Mouse (Mus musculus): ENCODE results near the gene Myo5c. TPM values are rescaled to one million over a fixed set of nuclear protein-coding genes. Genes with fewer than 3 reads are reported as not detected.

Myo5c gene
- total RNA-seq (2021): 1 to 10 TPM; 5.9 to 9.6 TPM
- long read RNA-seq, experiment 1, partial matches to known transcripts: 2 of 3 reads
- long read RNA-seq, experiment 1, other reads (novel, unspliced or antisense): 1 of 3 reads
- long read RNA-seq, experiment 2, partial matches to known transcripts: 2 of 6 reads
- long read RNA-seq, experiment 2, other reads (novel, unspliced or antisense): 4 of 6 reads

- intact Hi-C loops (cut with DNase I; ENCODE audit: low total_unique reads): no loop called here
Observed at GRCm38 (mm10) chr9:75231841-75232746, at the start of gene Myo5c. Myo5c (plus strand) TSS chr9:75232020.

GRCm38 (mm10) chr9:75187646-75188260 is 44.1 kb upstream of the Myo5c start:
- DNase-seq: no peak
- intact Hi-C loops (cut with DNase I; ENCODE audit: low total_unique reads): no loop called here

More at GRCm38 (mm10) chr9:75231841-75232746, at the start of gene Myo5c:
- DNase-seq: peak; percentile 68

GRCm38 (mm10) chr9:75193858-75194257 is 38.0 kb upstream of the Myo5c start:
- intact Hi-C loops (cut with DNase I; ENCODE audit: low total_unique reads): no loop called here
- DNase-seq: peak; percentile 45

- DNase-seq: no peak
Observed at GRCm38 (mm10) chr9:75196335-75196734, 35.5 kb upstream of the Myo5c start.

GRCm38 (mm10) chr9:75197297-75197696 is 34.5 kb upstream of the Myo5c start:
- intact Hi-C loops (cut with DNase I; ENCODE audit: low total_unique reads): no loop called here
- DNase-seq: peak; percentile 16

More at GRCm38 (mm10) chr9:75196335-75196734, 35.5 kb upstream of the Myo5c start:
- intact Hi-C loops (cut with DNase I; ENCODE audit: low total_unique reads): no loop called here

- intact Hi-C loops (cut with DNase I; ENCODE audit: low total_unique reads): no loop called here
- no peak for DNase-seq
Observed at GRCm38 (mm10) chr9:75201506-75201905, 30.3 kb upstream of the Myo5c start.

GRCm38 (mm10) chr9:75202036-75202435 is 29.8 kb upstream of the Myo5c start:
- no peak for DNase-seq
- intact Hi-C loops (cut with DNase I; ENCODE audit: low total_unique reads): no loop called here

GRCm38 (mm10) chr9:75209246-75209645 is 22.6 kb upstream of the Myo5c start:
- intact Hi-C loops (cut with DNase I; ENCODE audit: low total_unique reads): no loop called here
- DNase-seq: no peak

- no peak for DNase-seq
- intact Hi-C loops (cut with DNase I; ENCODE audit: low total_unique reads): no loop called here
Observed at GRCm38 (mm10) chr9:75210269-75210668, 21.6 kb upstream of the Myo5c start.

- intact Hi-C loops (cut with DNase I; ENCODE audit: low total_unique reads): no loop called here
- DNase-seq: no peak
Observed at GRCm38 (mm10) chr9:75214743-75215413, 16.9 kb upstream of the Myo5c start.

GRCm38 (mm10) chr9:75219942-75220341 is 11.9 kb upstream of the Myo5c start:
- DNase-seq: no peak
- intact Hi-C loops (cut with DNase I; ENCODE audit: low total_unique reads): loop anchor here (5.0 kb wide), 1 partner anchor 57 kb away; no protein-coding TSS in a partner anchor

GRCm38 (mm10) chr9:75221420-75222287 is 10.2 kb upstream of the Myo5c start:
- intact Hi-C loops (cut with DNase I; ENCODE audit: low total_unique reads): loop anchor here (5.0 kb wide), 1 partner anchor 56 kb away; no protein-coding TSS in a partner anchor
- peak; percentile 64 for DNase-seq

- intact Hi-C loops (cut with DNase I; ENCODE audit: low total_unique reads): no loop called here
- no peak for DNase-seq
Observed at GRCm38 (mm10) chr9:75232860-75233259, 1.0 kb downstream of the Myo5c start.

- intact Hi-C loops (cut with DNase I; ENCODE audit: low total_unique reads): no loop called here
- no peak for DNase-seq
Observed at GRCm38 (mm10) chr9:75234271-75234741, 2.5 kb downstream of the Myo5c start.

- intact Hi-C loops (cut with DNase I; ENCODE audit: low total_unique reads): no loop called here
- peak; percentile 23 for DNase-seq
Observed at GRCm38 (mm10) chr9:75234983-75235627, 3.3 kb downstream of the Myo5c start.

GRCm38 (mm10) chr9:75235696-75236095 is 3.9 kb downstream of the Myo5c start:
- intact Hi-C loops (cut with DNase I; ENCODE audit: low total_unique reads): no loop called here
- no peak for DNase-seq

- DNase-seq: no peak
- intact Hi-C loops (cut with DNase I; ENCODE audit: low total_unique reads): no loop called here
Observed at GRCm38 (mm10) chr9:75236416-75237308, 4.8 kb downstream of the Myo5c start.

Data from gastrocnemius, postnatal 14 days (tissue).